Mouse (Mus musculus): ENCODE results near the gene Ncam2. TPM values are rescaled to one million over a fixed set of nuclear protein-coding genes. Genes with fewer than 3 reads are reported as not detected.

Gene Ncam2
- polyA plus RNA-seq (2015; fragmentation: Nextera tagmentation; extraction: Ambion mirVana): 8.3 and 12.3 TPM in 2 replicates

- under 1% methylated on average over 57 of the region's 70 CpGs for WGBS
- Histone ChIP-seq H3K27ac (ENCODE audit: low read length) (peak within 1 kb of the TSS; percentile 78), H3K27me3 (replicated peaks; ENCODE audit: control insufficient read depth, insufficient read depth, low read length) (no peaks in the 10 kb centered on the region; the same call in 1 of the 2 replicates), H3K4me3 (replicated peaks; ENCODE audit: low read length) (peak within 1 kb of the TSS; percentile 69), H3K4me2 (ENCODE audit: low read length) (peak within 1 kb of the TSS; percentile 62), H3K36me3 (ENCODE audit: control insufficient read depth, insufficient read depth) (no peaks in the 10 kb centered on the region), H3K9me3 (ENCODE audit: control insufficient read depth, low read length) (no peaks in the 10 kb centered on the region), H3K4me1 (replicated peaks; ENCODE audit: control insufficient read depth, insufficient read depth, low read length) (peaks cover 16% of the 10 kb centered on the region), H3K9ac (replicated peaks; ENCODE audit: low read depth, low read length) (peak within 1 kb of the TSS; percentile 71)
- peak; percentile 83 for ATAC-seq
Observed at GRCm38 (mm10) chr16:81200201-81201071, at the start of gene Ncam2. TSS of gene Ncam2 (plus strand) at chr16:81200697.

DNA sequence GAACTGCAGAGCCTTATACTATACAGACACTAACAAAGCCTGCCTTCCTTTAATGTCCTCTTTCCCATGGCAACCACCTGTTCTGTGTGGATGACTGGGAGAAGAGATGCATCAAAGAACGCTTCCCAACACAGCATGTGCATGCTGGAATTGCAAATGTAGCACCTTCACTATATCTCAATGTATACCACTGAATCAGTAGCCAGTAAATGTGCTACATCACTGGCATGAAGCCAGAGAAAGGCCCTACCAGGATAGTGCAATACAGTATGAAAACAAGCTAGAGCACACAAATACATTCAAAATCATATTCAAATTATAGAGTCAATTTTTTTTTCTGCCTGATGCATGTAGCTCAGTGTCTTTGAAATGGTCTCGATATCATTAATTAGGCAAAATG, 29.7 kb upstream of the Ncam2 start:
- Histone ChIP-seq H3K9ac (replicated peaks; ENCODE audit: low read depth, low read length) (no peak overlapping the region), H3K36me3 (ENCODE audit: control insufficient read depth, insufficient read depth) (no peaks in the 10 kb centered on the region), H3K27me3 (replicated peaks; ENCODE audit: control insufficient read depth, insufficient read depth, low read length) (no peaks in the 10 kb centered on the region), H3K4me2 (ENCODE audit: low read length) (no peak overlapping the region), H3K9me3 (ENCODE audit: control insufficient read depth, low read length) (no peaks in the 10 kb centered on the region), H3K27ac (ENCODE audit: low read length) (no peak overlapping the region), H3K4me1 (replicated peaks; ENCODE audit: control insufficient read depth, insufficient read depth, low read length) (no peaks in the 10 kb centered on the region), H3K4me3 (replicated peaks; ENCODE audit: low read length) (no peak overlapping the region)
- no peak for ATAC-seq
- 66% methylated on average over 2 of the region's 2 CpGs for WGBS

DNA sequence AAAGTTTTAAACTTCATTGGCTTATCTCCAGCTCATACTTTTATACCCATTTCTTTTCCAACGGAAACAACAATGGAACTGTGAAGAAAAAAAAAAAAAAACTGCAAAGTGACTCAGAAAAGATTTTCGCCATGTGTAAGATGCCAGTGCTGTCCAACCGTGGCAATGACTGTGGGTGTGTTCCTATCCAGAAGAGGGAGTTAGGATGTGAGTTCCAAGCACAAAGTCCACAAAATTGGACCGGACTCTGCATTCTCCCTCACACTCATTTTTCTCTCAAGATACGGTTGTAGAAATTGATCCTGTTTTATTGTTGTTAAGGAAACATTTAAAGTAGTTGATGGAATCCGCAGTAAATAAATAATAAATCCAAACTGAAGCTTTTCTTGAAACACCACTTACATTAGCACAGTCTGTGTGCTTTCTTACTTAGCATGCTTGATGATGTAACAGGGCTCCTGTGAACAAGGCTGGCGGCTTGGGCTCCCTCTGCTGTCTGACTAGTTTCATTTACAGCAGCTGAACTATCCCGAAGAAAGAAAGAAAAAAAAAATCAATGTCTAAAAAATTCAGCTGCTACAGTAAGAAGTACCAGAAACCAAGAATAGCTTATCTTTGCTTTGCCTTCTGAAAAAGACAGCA, 25.1 kb upstream of the Ncam2 start:
- Histone ChIP-seq H3K4me3 (replicated peaks; ENCODE audit: low read length) (no peak overlapping the region), H3K36me3 (ENCODE audit: control insufficient read depth, insufficient read depth) (no peaks in the 10 kb centered on the region), H3K4me2 (ENCODE audit: low read length) (no peak overlapping the region), H3K27ac (ENCODE audit: low read length) (no peak overlapping the region), H3K9me3 (ENCODE audit: control insufficient read depth, low read length) (no peaks in the 10 kb centered on the region), H3K27me3 (replicated peaks; ENCODE audit: control insufficient read depth, insufficient read depth, low read length) (no peaks in the 10 kb centered on the region), H3K4me1 (replicated peaks; ENCODE audit: control insufficient read depth, insufficient read depth, low read length) (no peaks in the 10 kb centered on the region), H3K9ac (replicated peaks; ENCODE audit: low read depth, low read length) (no peak overlapping the region)
- peak; percentile 96 for ATAC-seq
- WGBS: 48% methylated on average over 8 of the region's 8 CpGs

GRCm38 (mm10) chr16:81179801-81180200, 20.7 kb upstream of the Ncam2 start:
- Histone ChIP-seq H3K4me1 (replicated peaks; ENCODE audit: control insufficient read depth, insufficient read depth, low read length) (no peaks in the 10 kb centered on the region), H3K27me3 (replicated peaks; ENCODE audit: control insufficient read depth, insufficient read depth, low read length) (no peaks in the 10 kb centered on the region), H3K9me3 (ENCODE audit: control insufficient read depth, low read length) (no peaks in the 10 kb centered on the region), H3K36me3 (ENCODE audit: control insufficient read depth, insufficient read depth) (no peaks in the 10 kb centered on the region), H3K4me2 (ENCODE audit: low read length) (no peak overlapping the region), H3K27ac (ENCODE audit: low read length) (no peak overlapping the region), H3K9ac (replicated peaks; ENCODE audit: low read depth, low read length) (no peak overlapping the region), H3K4me3 (replicated peaks; ENCODE audit: low read length) (no peak overlapping the region)
- WGBS: 95% methylated on average over 5 of the region's 5 CpGs
- no peak for ATAC-seq

- no peak overlapping the region for H3K9ac ChIP-seq (replicated peaks; ENCODE audit: low read depth, low read length)
- H3K4me1 ChIP-seq (replicated peaks; ENCODE audit: control insufficient read depth, insufficient read depth, low read length): 0 out of 2 replicates have a peak, but pooled peaks cover 2% of the 10 kb centered on the region
- H3K4me2 ChIP-seq (ENCODE audit: low read length): peak overlapping the region; percentile 34
- 67% methylated on average over 16 of the region's 16 CpGs for WGBS
- H3K27me3 ChIP-seq (replicated peaks; ENCODE audit: control insufficient read depth, insufficient read depth, low read length): no peaks in the 10 kb centered on the region
- H3K9me3 ChIP-seq (ENCODE audit: control insufficient read depth, low read length): no peaks in the 10 kb centered on the region
- no peak overlapping the region for H3K27ac ChIP-seq (ENCODE audit: low read length)
- no peak overlapping the region for H3K4me3 ChIP-seq (replicated peaks; ENCODE audit: low read length)
- no peaks in the 10 kb centered on the region for H3K36me3 ChIP-seq (ENCODE audit: control insufficient read depth, insufficient read depth)
- no peak for ATAC-seq
Observed at GRCm38 (mm10) chr16:81187579-81188179, 12.8 kb upstream of the Ncam2 start.

- no peak overlapping the region for H3K9ac ChIP-seq (replicated peaks; ENCODE audit: low read depth, low read length)
- no peak overlapping the region for H3K27ac ChIP-seq (ENCODE audit: low read length)
- ATAC-seq: no peak
- 93% methylated on average over 2 of the region's 2 CpGs for WGBS
- 0 out of 2 replicates have a peak, but pooled peaks cover 2% of the 10 kb centered on the region for H3K4me1 ChIP-seq (replicated peaks; ENCODE audit: control insufficient read depth, insufficient read depth, low read length)
- H3K36me3 ChIP-seq (ENCODE audit: control insufficient read depth, insufficient read depth): no peaks in the 10 kb centered on the region
- H3K27me3 ChIP-seq (replicated peaks; ENCODE audit: control insufficient read depth, insufficient read depth, low read length): no peaks in the 10 kb centered on the region
- no peaks in the 10 kb centered on the region for H3K9me3 ChIP-seq (ENCODE audit: control insufficient read depth, low read length)
- H3K4me2 ChIP-seq (ENCODE audit: low read length): no peak overlapping the region
- H3K4me3 ChIP-seq (replicated peaks; ENCODE audit: low read length): no peak overlapping the region
Observed at GRCm38 (mm10) chr16:81191621-81192020, 8.9 kb upstream of the Ncam2 start.

DNA sequence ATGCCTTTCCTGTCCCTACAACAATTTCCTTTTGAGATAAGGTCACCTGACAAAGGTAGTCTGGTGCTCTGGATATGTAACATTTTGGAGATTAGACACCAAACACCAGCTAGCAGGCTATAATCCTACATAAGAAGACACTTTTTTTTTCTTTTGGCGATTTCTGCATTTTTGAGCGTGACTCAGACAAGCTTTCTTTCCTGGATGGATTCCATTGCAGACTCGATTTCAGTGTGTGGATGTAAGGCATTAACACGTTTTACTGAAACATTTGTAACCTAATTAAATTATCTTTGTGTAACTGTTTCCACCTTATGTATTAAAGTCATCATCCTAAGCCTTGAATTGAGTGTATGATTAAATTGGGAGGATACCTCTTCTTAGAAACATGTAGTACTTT, 7.9 kb upstream of the Ncam2 start:
- Histone ChIP-seq H3K4me2 (ENCODE audit: low read length) (no peak overlapping the region), H3K36me3 (ENCODE audit: control insufficient read depth, insufficient read depth) (no peaks in the 10 kb centered on the region), H3K27me3 (replicated peaks; ENCODE audit: control insufficient read depth, insufficient read depth, low read length) (no peaks in the 10 kb centered on the region), H3K9me3 (ENCODE audit: control insufficient read depth, low read length) (no peaks in the 10 kb centered on the region), H3K4me3 (replicated peaks; ENCODE audit: low read length) (no peak overlapping the region), H3K9ac (replicated peaks; ENCODE audit: low read depth, low read length) (no peak overlapping the region), H3K27ac (ENCODE audit: low read length) (no peak overlapping the region), H3K4me1 (replicated peaks; ENCODE audit: control insufficient read depth, insufficient read depth, low read length) (0 out of 2 replicates have a peak, but pooled peaks cover 2% of the 10 kb centered on the region)
- ATAC-seq: no peak
- 66% methylated on average over 4 of the region's 4 CpGs for WGBS

DNA sequence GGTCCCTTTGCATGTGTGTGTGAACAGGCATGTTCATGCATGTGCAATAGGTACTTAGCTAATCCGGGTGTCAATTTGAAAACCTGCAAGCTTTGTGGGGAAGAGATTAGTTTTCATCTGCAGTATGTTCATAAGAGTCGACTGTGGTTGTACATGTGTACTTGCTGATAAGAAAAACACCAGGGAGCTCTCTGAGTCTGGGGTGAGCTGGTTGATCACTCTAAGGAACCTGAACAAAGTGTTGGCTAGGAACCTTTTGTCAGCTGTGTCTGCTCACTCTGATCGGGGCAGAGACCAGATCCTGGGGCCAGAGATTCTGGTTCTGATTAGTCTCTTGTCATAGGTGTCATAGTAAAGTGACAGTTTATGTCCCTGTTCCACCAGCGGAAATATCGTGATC, 1.0 kb upstream of the Ncam2 start:
- ATAC-seq: no peak
- no peak overlapping the region for H3K4me2 ChIP-seq (ENCODE audit: low read length)
- no peak overlapping the region for H3K9ac ChIP-seq (replicated peaks; ENCODE audit: low read depth, low read length)
- no peak overlapping the region for H3K27ac ChIP-seq (ENCODE audit: low read length)
- H3K27me3 ChIP-seq (replicated peaks; ENCODE audit: control insufficient read depth, insufficient read depth, low read length): no peaks in the 10 kb centered on the region; the same call in 1 of the 2 replicates
- no peak overlapping the region for H3K4me3 ChIP-seq (replicated peaks; ENCODE audit: low read length)
- WGBS: 89% methylated on average over 5 of the region's 5 CpGs
- H3K36me3 ChIP-seq (ENCODE audit: control insufficient read depth, insufficient read depth): no peaks in the 10 kb centered on the region
- peaks cover 16% of the 10 kb centered on the region for H3K4me1 ChIP-seq (replicated peaks; ENCODE audit: control insufficient read depth, insufficient read depth, low read length)
- H3K9me3 ChIP-seq (ENCODE audit: control insufficient read depth, low read length): no peaks in the 10 kb centered on the region

- H3K4me2 ChIP-seq (ENCODE audit: low read length): peak overlapping the region; percentile 62
- no peaks in the 10 kb centered on the region; the same call in 1 of the 2 replicates for H3K27me3 ChIP-seq (replicated peaks; ENCODE audit: control insufficient read depth, insufficient read depth, low read length)
- WGBS: 18% methylated on average over 5 of the region's 5 CpGs
- H3K4me1 ChIP-seq (replicated peaks; ENCODE audit: control insufficient read depth, insufficient read depth, low read length): peaks cover 16% of the 10 kb centered on the region
- no peaks in the 10 kb centered on the region for H3K36me3 ChIP-seq (ENCODE audit: control insufficient read depth, insufficient read depth)
- no peak for ATAC-seq
- H3K9me3 ChIP-seq (ENCODE audit: control insufficient read depth, low read length): no peaks in the 10 kb centered on the region
- H3K9ac ChIP-seq (replicated peaks; ENCODE audit: low read depth, low read length): peak overlapping the region; percentile 8; the same call in 1 of the 2 replicates
- peak overlapping the region; percentile 69 for H3K4me3 ChIP-seq (replicated peaks; ENCODE audit: low read length)
- H3K27ac ChIP-seq (ENCODE audit: low read length): peak overlapping the region; percentile 41; the same call in 1 of the 2 replicates
Observed at GRCm38 (mm10) chr16:81201471-81201870, 974 bp downstream of the Ncam2 start.

All from forebrain, embryonic 16.5 days (tissue).